Mouse (Mus musculus) left cerebral cortex, adult 18-20 months (tissue): Measurements from ENCODE around the gene Grm1. TPM values are rescaled to one million over a fixed set of nuclear protein-coding genes. Genes with fewer than 3 reads are reported as not detected.
"Not testable (repeated sequence)": the region's sequence is repeated elsewhere in the genome, so short reads cannot be mapped to it uniquely, and the experiment has no call there.

ENCODE experiments used
- DNase-seq, 2 experiments: peaks; one replicate each; pipeline ENCODE4 v3.0.0; 2021 to 2022; ENCODE audit warnings: low spot score in 2 of 2, mixed read lengths in 1 of 2
- long read RNA-seq, 2 experiments: library from polyadenylated mRNA; stranded (forward); transcript quantifications; one replicate each; pipeline ENCODE4 v2.0.0; 2021
- total RNA-seq, 2 experiments: library from RNA; stranded (reverse); gene quantifications; 2 replicates each; pipeline ENCODE4 v1.2.3; 2021

Gene Grm1
- 10 to 100 TPM; 43.4 to 46.8 TPM for total RNA-seq
- long read RNA-seq, experiment 1, full-length matches to known transcripts: 2 of 12 reads
- long read RNA-seq, experiment 1, partial matches to known transcripts: 9 of 12 reads
- long read RNA-seq, experiment 1, other reads (novel, unspliced or antisense): 1 of 12 reads
- long read RNA-seq, experiment 2, partial matches to known transcripts: 2 of 6 reads
- long read RNA-seq, experiment 2, other reads (novel, unspliced or antisense): 4 of 6 reads

DNA sequence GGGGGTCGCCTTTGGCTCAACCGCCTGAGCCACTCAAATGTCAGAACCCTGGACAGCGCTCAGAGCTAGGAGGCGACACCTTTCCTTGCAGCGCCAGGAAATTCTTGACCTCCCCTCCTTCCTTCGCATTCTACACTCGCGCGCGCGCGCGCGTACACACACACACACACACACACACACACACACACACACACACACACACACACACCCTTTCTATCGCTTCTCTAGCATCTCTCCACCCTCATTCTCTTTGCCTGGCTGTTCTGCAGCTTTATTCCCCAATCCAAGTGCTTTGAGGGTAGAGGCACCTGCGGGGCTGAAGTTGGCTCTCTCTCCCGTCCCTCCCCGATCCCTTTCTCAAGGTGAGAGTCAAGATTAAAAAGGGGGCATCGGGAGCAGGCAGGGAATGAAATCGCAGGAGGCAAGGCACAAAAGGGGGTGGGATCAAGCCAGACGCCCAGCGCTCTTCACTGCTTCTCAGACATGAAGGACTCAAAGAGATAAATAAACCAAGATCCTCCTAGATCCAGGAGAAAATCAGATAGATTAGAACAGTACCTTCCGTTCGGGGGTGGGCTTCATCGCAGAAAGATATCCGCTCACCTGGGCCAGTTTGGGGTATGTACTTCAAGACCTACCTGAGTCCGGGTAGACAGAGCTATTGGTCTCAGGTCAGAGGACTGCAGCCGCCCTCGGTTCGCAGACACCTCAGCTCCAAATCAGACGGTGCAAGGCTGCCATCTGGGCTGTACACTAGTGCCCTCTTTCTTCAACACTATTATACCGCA lies at the start of gene Grm1:
Gene Grm1, minus strand, starts transcription at position 746 of the 788 bp plus-strand sequence.
- DNase-seq: peak; percentile 45 to 55

- no peak for DNase-seq
Measured at GRCm38 (mm10) chr10:11121781-11122180, 39.6 kb upstream of the Grm1 start.

DNA sequence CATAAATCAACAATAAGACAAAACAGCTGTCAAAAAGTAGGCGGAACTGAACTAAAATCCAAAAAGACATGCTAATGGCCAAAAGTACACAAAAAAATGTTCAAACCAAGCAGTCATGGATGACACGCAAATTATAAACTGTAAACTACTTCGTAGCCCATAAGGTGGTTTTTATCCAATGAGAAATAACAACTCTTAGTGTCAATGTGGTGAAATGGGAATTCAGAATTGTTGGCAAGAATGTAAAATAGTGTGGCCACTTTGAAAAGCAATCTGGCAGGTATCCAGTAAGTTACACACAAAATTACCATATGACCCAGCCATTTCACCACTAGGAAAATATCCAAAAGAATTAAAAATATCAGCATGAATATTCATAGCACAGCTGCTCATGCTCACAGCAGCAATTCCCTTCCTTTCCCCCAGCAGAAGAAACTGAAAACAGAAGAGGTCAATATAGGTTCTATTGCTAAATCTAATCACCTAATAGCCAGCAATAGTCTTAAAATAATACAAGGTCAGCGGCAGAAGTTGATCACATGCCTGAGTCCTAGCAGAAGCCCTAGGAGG lies 16.4 kb upstream of the Grm1 start:
- no peak for DNase-seq

DNA sequence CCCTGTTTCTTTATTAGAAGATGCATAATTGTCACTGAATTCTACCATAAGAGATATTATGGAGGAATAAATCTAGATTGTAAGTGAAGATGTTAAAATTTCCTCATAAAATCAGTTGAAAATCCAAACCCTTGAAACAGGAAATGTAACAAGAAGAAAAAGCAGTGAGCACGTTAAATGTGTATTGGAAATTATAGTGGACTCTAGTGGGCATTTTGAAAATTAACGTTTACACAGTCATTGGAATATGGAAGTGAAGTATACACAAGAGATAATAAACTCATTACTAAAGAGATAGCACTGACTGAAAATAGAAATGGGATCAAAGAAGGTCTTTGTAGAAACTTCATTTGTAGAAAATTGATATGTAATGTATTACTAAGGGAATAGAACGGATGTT lies 4.2 kb upstream of the Grm1 start:
- DNase-seq: no peak

- no peak for DNase-seq
Measured at GRCm38 (mm10) chr10:11080725-11081610, 1.2 kb downstream of the Grm1 start.

GRCm38 (mm10) chr10:11080013-11080724 lies 2.0 kb downstream of the Grm1 start:
- DNase-seq: peak; percentile 22

GRCm38 (mm10) chr10:11079506-11079905 lies 2.6 kb downstream of the Grm1 start:
- DNase-seq: no peak

GRCm38 (mm10) chr10:11065136-11065535 lies 17.0 kb downstream of the Grm1 start:
- DNase-seq: no peak

DNA sequence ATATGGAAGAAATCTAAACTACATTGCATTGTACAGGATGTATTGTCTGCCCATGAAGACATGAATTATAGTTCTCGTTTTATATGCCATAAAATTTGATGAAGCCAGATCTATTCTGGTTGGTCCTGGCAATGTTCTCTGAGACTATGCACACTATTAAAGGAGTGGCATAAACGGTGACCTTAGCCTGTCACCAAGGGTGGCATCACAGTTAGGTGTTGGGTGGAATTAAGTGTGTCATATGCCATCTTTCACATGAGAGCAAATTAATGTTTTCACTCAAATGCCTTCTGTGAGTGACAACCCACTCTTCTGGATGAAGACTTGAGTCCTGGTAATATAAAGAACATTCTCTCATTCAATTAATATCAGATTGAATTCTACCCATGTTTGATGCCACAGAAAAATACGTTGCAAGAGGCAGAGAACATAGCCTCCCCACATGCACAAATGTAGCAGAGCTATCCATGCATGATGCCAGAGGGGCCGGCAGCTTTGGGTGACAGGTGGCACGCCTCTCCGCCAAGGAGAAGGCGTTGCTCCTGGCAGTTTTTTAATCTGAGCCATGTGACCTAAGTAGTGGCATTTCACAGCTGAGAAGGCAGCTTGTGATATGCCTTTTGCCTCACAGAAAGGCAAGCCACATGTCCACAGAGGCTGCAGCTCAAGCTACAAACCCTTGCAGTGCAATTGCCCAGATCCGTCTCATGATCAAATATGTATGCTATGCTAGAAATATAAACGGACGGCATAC lies 20.7 kb downstream of the Grm1 start:
- DNase-seq: peak; percentile 26 to 51

DNA sequence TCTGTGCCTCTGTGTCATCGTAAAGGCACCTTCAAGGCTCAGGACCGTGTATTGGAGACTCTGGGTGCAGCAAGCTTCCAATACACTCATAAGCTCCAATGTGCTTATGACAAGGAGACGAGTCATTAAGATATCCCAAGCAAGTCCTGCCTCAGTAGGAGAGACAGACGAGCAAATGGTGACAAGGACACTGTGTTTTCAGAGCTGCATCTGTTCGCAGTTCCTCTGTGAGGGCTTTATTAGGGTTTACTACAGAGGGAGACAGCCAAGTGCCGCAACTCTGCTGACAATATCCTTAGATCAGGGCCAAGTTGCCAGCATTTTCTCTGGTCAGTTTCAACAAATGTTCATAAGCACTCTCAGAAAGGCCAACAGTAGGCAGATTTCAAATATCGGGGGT lies 32.8 kb downstream of the Grm1 start:
- DNase-seq: peak in 1 of 2 experiments; percentile 5

DNA sequence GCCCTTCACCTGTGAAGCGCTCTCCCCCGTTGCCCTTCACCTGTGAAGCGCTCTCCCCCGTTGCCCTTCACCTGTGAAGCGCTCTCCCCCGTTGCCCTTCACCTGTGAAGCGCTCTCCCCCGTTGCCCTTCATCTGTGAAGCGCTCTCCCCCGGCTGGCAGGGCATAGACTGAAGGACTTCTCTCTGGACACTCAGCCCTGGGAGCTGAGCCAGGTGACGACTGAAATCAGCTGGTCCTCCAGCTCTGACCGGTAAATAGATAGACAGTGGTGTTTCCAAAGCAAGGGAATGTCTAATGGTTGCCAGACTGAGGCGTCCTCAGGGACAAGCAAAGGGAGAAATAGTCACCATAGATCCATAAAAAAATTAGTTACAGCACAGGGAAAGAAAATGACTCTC lies 36.7 kb downstream of the Grm1 start:
- not testable (repeated sequence) for DNase-seq

DNA sequence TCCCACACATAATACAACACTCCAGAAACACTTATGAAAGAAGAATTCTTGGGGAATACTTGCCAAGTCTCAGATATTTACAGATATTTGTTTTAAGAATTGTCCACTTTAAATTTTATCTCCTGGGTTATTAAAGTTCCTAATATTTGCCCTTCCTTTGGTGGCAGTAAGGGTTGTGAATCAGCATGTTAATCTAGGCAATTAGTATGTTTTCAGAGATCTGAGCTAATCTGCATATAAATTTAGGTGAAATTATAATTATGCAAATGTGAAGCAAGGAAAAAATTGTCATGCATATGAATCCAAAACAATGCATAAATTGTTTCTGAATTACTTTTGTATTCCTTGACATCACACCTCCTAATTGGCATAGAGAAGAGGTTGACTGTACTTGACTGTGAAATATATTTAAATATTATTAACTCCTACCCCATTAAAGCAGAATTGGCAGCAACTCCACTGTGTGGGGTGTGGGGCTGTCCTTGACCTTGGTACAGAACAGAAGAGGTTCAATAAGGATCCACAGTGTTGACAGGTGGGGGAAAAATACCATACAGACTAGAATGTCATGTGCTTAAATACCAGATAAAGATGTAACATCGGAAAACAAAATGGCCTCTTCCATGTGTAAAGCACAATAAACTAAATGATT lies 37.6 kb downstream of the Grm1 start:
- no peak for DNase-seq

DNA sequence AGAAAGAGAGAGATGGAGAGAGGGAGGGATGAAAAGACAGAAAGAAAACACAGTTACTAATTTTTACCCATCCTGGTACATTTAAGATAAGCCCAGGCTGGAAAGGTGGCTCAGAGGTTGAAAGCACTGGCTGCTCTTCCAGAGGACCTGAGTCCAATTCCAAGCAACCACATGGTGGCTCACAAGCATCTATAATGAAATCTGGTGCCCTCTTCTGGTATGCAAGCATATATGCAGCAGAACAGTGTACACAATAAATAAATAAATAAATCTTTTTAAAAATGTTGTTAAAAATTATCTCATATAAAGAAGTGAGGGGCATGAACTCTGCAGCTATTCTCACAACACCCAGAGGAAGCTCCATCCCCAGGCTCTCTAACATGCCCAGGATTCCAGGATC lies 42.8 kb downstream of the Grm1 start:
- DNase-seq: no peak

DNA sequence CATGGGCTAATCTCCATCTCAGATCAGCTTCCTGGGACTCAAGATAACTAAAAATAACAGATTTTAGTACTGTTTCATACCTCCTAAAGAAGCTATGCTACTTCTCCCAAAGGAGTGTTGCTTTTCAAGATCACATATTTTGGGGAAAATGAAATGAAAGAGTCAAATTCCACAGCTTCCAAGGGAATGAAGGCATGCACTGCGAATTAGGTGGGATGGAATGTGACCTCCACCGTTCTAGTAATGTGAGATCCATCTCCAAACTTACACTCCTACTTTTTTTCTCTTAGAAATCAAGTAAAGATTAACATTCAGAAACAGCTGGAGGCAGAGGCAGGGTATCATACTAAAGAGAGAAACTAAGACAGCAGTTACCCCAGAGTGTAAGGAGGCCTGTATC lies 49.9 kb downstream of the Grm1 start:
- DNase-seq: no peak

- DNase-seq: no peak
Measured at GRCm38 (mm10) chr10:11025764-11026518, 56.2 kb downstream of the Grm1 start.

DNA sequence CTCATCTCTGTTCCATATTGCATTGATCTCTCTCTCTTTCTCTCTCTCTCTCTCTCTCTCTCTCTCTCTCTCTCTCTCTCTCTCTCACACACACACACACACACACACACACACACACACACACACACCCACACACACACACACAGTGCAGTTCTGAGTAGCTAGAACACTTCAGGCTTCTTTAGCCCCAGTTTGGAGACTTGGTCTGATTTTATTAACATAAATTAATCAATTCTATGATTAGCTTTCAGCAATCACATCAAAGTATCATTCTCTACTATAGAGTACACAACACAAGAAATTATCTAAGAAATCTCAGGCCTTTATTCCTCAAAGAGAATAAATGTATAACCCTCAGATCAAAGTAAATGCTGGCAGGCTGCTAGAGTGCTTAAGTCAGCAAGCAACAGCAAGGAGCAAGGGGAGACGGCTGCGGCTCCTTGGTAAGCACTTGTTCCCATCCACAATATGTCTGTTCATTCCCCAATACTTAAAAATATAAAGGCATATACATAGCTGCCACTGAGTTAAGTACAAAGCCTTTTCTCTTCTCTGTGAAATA lies 63.1 kb downstream of the Grm1 start:
- no peak for DNase-seq

DNA sequence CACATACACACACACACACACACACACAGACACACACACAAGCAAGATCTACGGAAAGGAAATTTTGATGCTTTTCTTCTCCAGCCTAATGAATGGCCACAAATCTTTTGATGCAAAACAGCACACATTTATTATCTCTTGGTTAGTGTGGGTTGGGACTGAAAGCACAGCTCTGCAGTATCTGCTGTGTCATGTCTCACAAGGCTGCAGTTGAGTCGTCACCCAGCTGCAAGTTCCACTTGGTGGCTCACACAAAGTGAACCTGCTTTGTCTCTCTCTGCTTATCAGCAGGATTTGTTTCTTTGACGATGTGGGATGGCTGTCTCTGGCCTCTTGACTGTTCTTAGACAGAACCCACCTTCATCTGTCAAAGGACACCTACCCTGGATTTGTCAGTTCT lies 68.5 kb downstream of the Grm1 start:
- no peak for DNase-seq

DNA sequence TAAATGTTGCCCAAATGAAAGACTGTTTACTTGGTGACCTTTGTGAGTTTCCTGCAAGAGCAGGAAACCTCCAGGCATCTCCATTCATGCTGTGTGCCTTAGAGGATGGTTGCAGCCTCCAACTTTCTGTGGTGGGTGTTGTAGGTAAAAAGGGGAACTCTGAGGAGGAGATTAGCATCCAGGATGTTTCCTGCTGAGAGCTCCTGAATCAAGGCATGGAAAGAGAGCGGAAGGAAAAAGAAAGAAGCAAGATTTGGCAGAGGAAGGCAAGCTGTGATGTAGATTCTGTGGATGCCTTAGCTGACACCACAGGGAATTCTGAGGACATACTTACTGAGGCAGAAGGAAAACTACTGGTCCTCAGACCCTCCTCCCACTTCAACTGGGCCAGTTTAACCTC lies 85.4 kb downstream of the Grm1 start:
- DNase-seq: no peak
